In the genomic region with DNA sequence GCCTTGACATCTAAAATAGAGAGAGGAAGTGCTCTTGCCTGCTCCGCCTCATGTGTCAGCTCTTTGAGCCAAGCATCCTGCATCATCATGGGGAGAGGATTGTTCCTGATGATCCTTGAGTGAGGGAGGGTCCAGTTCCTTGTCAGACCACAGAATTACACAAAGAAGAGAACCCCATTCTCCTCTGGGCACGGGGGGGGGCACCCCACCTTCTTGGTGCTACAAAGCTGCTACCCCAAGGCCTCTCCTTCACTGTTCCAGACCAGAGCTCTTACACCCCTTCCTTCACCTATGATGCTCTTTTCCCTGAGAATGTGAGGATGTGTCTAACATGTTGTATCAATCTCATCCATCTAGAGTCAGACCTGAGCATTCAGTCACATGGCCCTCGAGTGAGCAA, we compare ENCODE assay signal across 16 mouse cellular contexts.
"Had no signal": no experiment of that assay in that cellular context is flagged by ENCODE, and none has a peak within 500 bp of the region (broad histone marks: within the 10 kb centered on the region; RNA-seq: fewer than 3 reads in every experiment).

No protein-coding gene starts in this region.

- H3K27ac ChIP-seq: neural tube, embryonic 13.5 days; neural tube, embryonic 15.5 days; stomach, embryonic 15.5 days; stomach, postnatal 0 days had no signal

- H3K36me3 ChIP-seq: neural tube, embryonic 13.5 days; neural tube, embryonic 15.5 days; stomach, embryonic 15.5 days had no signal

- H3K9me3 ChIP-seq: neural tube, embryonic 13.5 days; neural tube, embryonic 15.5 days; stomach, embryonic 15.5 days had no signal

- DNase-seq: retina, postnatal 1 day; right cerebral cortex, adult 18-20 months; right cerebral cortex, postnatal 14 days; right cerebral cortex, postnatal 25 days; right cerebral cortex, postnatal 4 days; spleen, adult 18-20 months; thymus, adult 18-20 months; thymus, adult 2 months; thymus, postnatal 14 days; thymus, postnatal 25 days; thymus, postnatal 36 days; thymus, postnatal 4 days had no signal

- H3K4me1 ChIP-seq: neural tube, embryonic 13.5 days; neural tube, embryonic 15.5 days; stomach, embryonic 15.5 days had no signal

- H3K4me3 ChIP-seq: neural tube, embryonic 13.5 days; neural tube, embryonic 15.5 days; stomach, embryonic 15.5 days had no signal

- H3K27me3 ChIP-seq: neural tube, embryonic 13.5 days; neural tube, embryonic 15.5 days; stomach, embryonic 15.5 days had no signal
